Mouse (Mus musculus): ENCODE results near the gene Hydin.

Gene Hydin

GRCm38 (mm10) chr8:110636182-110636581 lies 369.4 kb downstream of the Hydin start:
- DNase-seq (ENCODE audit: low spot score), result no peak

GRCm38 (mm10) chr8:110642331-110642730 lies 375.6 kb downstream of the Hydin start:
- DNase-seq (ENCODE audit: low spot score), result no peak

GRCm38 (mm10) chr8:110643177-110643576 lies 376.4 kb downstream of the Hydin start:
- no peak for DNase-seq (ENCODE audit: low spot score)

- no peak for DNase-seq (ENCODE audit: low spot score)
Observed at GRCm38 (mm10) chr8:110644422-110644821, 377.6 kb downstream of the Hydin start.

- no peak for DNase-seq (ENCODE audit: low spot score)
Observed at GRCm38 (mm10) chr8:110644901-110645300, 378.1 kb downstream of the Hydin start.

GRCm38 (mm10) chr8:110645340-110645739 lies 378.6 kb downstream of the Hydin start:
- no peak for DNase-seq (ENCODE audit: low spot score)

GRCm38 (mm10) chr8:110646064-110646463 lies 379.3 kb downstream of the Hydin start:
- peak; percentile 64 for DNase-seq (ENCODE audit: low spot score)

- no peak for DNase-seq (ENCODE audit: low spot score)
Observed at GRCm38 (mm10) chr8:110648577-110648976, 381.8 kb downstream of the Hydin start.

GRCm38 (mm10) chr8:110649286-110649685 lies 382.5 kb downstream of the Hydin start:
- DNase-seq (ENCODE audit: low spot score), result no peak

- no peak for DNase-seq (ENCODE audit: low spot score)
Observed at GRCm38 (mm10) chr8:110650838-110651237, 384.1 kb downstream of the Hydin start.

GRCm38 (mm10) chr8:110651847-110652246 lies 385.1 kb downstream of the Hydin start:
- no peak for DNase-seq (ENCODE audit: low spot score)

- DNase-seq (ENCODE audit: low spot score), result no peak
Observed at GRCm38 (mm10) chr8:110654075-110655060, 387.6 kb downstream of the Hydin start.

- DNase-seq (ENCODE audit: low spot score), result no peak
Observed at GRCm38 (mm10) chr8:110655827-110656226, 389.1 kb downstream of the Hydin start.

GRCm38 (mm10) chr8:110657661-110658060 lies 390.9 kb downstream of the Hydin start:
- DNase-seq (ENCODE audit: low spot score), result no peak

Data from urinary bladder, postnatal 25 days (tissue).